Mouse (Mus musculus): Measurements from ENCODE around the gene Rgl1.
A peak's percentile ranks its signal among the peaks of the same experiment; 100 is the strongest.

The Rgl1 gene

GRCm38 (mm10) chr1:152542747-152543378 is 223.3 kb downstream of the Rgl1 start:
- no peak for DNase-seq (ENCODE audit: low read depth)

- no peak for DNase-seq (ENCODE audit: low read depth)
Observed at GRCm38 (mm10) chr1:152540304-152540887, 225.8 kb downstream of the Rgl1 start.

- no peak for DNase-seq (ENCODE audit: low read depth)
Observed at GRCm38 (mm10) chr1:152538817-152539216, 227.3 kb downstream of the Rgl1 start.

GRCm38 (mm10) chr1:152537186-152537585 is 229.0 kb downstream of the Rgl1 start:
- no peak for DNase-seq (ENCODE audit: low read depth)

- no peak for DNase-seq (ENCODE audit: low read depth)
Observed at GRCm38 (mm10) chr1:152536416-152537018, 229.6 kb downstream of the Rgl1 start.

- DNase-seq (ENCODE audit: low read depth): no peak
Observed at GRCm38 (mm10) chr1:152534531-152534930, 231.6 kb downstream of the Rgl1 start.

GRCm38 (mm10) chr1:152531498-152531897 is 234.7 kb downstream of the Rgl1 start:
- no peak for DNase-seq (ENCODE audit: low read depth)

- DNase-seq (ENCODE audit: low read depth): no peak
Observed at GRCm38 (mm10) chr1:152528778-152529177, 237.4 kb downstream of the Rgl1 start.

- DNase-seq (ENCODE audit: low read depth): no peak
Observed at GRCm38 (mm10) chr1:152528214-152528613, 237.9 kb downstream of the Rgl1 start.

GRCm38 (mm10) chr1:152526154-152526553 is 240.0 kb downstream of the Rgl1 start:
- DNase-seq (ENCODE audit: low read depth): no peak

GRCm38 (mm10) chr1:152524987-152525648 is 241.0 kb downstream of the Rgl1 start:
- DNase-seq (ENCODE audit: low read depth): peak; percentile 91

GRCm38 (mm10) chr1:152524098-152524892 is 241.9 kb downstream of the Rgl1 start:
- DNase-seq (ENCODE audit: low read depth): no peak

- DNase-seq (ENCODE audit: low read depth): no peak
Observed at GRCm38 (mm10) chr1:152523292-152523691, 242.9 kb downstream of the Rgl1 start.

- no peak for DNase-seq (ENCODE audit: low read depth)
Observed at GRCm38 (mm10) chr1:152522226-152522625, 243.9 kb downstream of the Rgl1 start.

- no peak for DNase-seq (ENCODE audit: low read depth)
Observed at GRCm38 (mm10) chr1:152520798-152521575, 245.2 kb downstream of the Rgl1 start.

GRCm38 (mm10) chr1:152518971-152519370 is 247.2 kb downstream of the Rgl1 start:
- DNase-seq (ENCODE audit: low read depth): no peak

- DNase-seq (ENCODE audit: low read depth): no peak
Observed at GRCm38 (mm10) chr1:152517057-152517570, 249.0 kb downstream of the Rgl1 start.

GRCm38 (mm10) chr1:152514256-152514655 is 251.9 kb downstream of the Rgl1 start:
- peak; percentile 71 for DNase-seq (ENCODE audit: low read depth)

GRCm38 (mm10) chr1:152511237-152511636 is 254.9 kb downstream of the Rgl1 start:
- DNase-seq (ENCODE audit: low read depth): no peak

- no peak for DNase-seq (ENCODE audit: low read depth)
Observed at GRCm38 (mm10) chr1:152508481-152509220, 257.5 kb downstream of the Rgl1 start.

Measured in fibroblast of lung, adult 2 months (primary cell).